Mouse (Mus musculus) C2C12 (cell line): ENCODE measurements around the gene Kat6b.

Experiments
- CTCF ChIP-seq: IDR thresholded peaks from one replicate; pipeline ENCODE4 v1.5.1; 2011; ENCODE audit not compliant: control insufficient read depth, insufficient read depth, insufficient read length
- FOSL1 ChIP-seq: IDR thresholded peaks from one replicate; pipeline ENCODE4 v1.8.0; 2011; ENCODE audit warnings: mild to moderate bottlenecking, low read length; ENCODE audit not compliant: poor library complexity, insufficient read depth, severe bottlenecking
- MAX ChIP-seq: IDR thresholded peaks from one replicate; pipeline ENCODE4 v1.6.1; 2011; ENCODE audit warnings: mild to moderate bottlenecking, control low read depth
- MYOG ChIP-seq: IDR thresholded peaks from one replicate; pipeline ENCODE4 v1.6.1; 2011; ENCODE audit not compliant: control insufficient read depth, insufficient read length; ENCODE audit errors: extremely low read depth
- USF1 ChIP-seq: IDR thresholded peaks from one replicate; pipeline ENCODE4 v1.6.1; 2011; ENCODE audit warnings: low read depth, mild to moderate bottlenecking, control low read depth, moderate library complexity

DNA sequence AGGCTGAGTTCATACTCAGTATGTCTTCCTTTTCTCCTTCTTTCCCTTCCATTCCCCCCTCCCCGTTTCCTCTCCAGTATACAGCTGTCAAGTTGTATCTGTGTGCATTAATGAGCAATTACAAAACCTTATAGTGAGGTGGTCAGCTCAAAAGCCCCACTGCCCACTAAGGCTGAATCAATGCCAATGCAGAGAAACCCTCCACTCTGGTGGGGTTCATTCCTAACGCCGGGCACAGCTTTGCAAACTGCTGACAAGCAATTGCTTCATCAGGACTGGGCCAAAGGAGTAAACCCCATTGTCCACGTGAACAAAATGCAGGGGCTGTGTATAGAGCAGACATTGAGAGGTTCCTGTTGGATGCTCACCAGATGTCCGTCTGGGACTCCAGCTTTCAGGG lies 23.4 kb upstream of the Kat6b start:
- TF ChIP-seq CTCF = no peak
- TF ChIP-seq FOSL1 = no peak
- no peak for TF ChIP-seq USF1
- no peak for TF ChIP-seq MAX
- TF ChIP-seq MYOG = no peak
